Mouse (Mus musculus): ENCODE results near the gene 1190007I07Rik.

Gene 1190007I07Rik

DNA sequence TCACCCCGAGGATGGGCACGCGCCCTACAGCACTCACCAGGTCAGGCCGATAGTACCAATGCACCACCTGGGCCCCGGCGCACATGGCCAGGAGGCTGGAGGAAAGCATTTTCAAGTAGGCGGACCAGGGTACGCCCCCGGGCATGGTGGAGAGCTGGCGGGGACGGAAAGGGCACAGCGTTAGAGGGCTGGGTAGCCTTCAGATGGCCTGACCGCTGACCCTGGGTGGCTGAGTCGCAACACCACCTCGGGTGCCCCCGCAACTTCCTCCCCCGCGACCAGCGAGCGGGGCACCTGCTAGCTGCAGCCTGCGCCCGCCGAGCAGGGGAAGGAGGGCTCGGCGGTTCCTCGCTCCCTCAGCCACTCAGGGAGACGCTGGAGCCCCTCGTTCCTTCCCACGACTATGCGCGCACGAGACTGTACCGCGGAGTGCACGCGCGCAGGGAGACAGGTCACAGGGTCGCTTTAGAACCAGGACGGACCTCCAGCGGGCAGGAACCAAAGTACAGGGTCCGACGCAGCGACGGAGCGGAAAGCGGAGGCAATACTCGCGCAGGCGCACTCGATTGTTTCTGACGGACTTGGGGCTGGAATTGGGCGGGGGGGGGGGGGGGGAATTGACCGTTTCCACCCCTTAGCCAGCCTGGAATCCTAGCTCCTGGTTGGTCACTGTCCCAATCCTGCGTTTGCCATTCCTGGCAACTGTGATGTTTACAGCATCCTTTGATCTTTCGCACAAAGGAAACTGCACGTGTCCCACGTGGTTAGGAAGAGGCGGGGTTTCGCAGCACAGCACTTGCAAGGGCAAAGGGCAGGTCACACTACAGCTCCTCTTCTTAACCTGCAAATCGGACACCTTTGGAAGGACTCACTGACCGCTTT lies at the start of gene 1190007I07Rik:
Gene 1190007I07Rik (minus strand): TSS at position 558 of the 882 bp plus-strand sequence.
- in situ Hi-C loops (cut with MboI, MseI) = loop anchor here (10.0 kb wide), 1 partner anchor 912 kb away; the partner anchor contains the start of gene Aldh1l2

DNA sequence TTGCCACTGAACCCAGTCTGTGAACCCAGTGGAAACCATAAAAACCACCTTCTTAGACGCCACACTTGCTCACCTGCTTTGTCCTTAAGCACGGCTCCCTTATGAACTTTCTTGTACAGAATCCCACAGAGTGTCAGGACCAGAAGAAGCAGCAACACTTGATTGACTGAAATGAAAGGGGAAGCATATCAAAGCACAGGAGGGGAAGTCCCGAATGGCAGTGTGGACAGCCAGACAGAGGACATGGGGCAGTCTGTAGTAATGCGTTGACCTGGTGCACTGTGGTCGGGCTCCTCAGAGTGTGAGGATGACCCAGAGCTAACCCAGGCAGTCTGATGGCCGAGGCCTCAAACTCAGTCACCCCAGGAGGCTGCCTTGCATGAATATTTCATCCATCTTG lies 47.2 kb upstream of the 1190007I07Rik start:
- in situ Hi-C loops (cut with MboI, MseI) = no loop called here

DNA sequence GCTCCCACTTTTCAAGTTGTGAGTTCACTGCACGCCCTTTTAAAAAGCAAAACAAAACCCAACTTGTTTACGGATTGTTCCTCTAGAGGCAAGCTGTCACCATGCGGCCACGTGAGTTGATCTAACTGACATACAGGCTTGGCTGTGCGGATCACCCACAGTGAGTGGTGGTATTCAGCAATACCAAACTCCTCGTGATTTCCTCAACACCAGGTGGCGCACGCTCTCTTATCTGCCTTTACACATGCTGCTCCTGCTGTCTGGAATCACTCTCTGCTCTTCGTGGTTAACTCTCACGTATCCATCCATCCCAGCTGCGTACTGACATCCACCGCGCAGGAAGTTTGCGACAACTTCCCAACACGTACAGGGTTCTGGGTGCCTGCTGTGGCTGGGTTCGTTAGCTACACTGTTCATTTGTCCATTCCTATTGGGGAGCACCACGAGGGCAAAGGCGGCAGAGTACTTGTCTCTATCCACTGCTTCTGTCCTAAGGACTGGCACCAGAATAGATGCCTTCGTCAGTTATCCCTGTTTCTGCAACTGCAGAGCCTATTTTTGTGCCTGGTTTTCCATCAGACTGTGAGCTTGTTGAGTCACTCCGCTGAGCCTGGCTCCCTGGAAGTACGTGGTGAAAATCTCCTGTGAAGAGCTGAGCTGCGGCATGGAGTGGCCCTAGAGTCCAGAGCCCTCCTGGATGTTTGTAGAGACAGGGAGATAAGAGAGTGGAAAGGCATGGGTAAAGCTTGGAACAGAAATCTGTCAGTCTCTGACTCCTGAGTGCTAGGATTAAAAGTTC lies 43.6 kb upstream of the 1190007I07Rik start:
- in situ Hi-C loops (cut with MboI, MseI) = no loop called here

DNA sequence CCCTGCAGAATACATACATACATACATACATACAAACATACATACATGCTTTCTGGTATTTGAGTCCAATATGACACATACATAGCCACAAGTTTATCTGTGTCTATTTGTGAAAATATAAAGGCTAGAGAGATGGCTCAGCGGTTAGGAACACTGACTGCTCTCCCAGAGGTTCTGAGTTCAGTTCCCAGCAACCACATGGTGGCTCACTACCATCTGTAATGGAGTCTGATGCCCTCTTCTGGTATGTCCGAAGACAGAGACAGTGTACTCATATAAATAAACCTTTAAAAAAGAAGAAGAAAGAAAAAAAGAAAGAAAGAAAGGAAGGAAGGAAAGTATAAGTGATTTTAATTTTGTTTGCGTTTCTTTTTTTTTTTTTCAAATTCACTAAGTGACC lies 42.9 kb upstream of the 1190007I07Rik start:
- in situ Hi-C loops (cut with MboI, MseI) = no loop called here

DNA sequence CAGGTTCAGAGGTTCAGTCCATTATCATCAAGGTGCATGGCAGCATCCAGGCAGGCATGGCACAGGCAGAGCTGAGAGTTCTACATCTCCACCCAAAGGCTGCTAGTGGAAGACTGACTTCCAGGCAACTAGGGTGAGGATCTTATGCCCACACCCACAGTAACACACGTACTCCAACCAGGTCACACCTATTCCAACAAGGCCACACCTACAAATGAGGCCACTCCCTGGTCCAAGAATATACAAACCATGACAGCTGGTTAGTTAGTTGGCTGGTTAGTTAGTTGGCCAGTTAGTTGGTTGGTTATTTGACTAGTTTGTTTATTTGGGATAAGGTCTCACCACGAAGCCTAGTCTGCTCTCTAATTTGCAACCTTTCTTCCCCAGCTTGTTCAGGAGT lies 40.3 kb upstream of the 1190007I07Rik start:
- in situ Hi-C loops (cut with MboI, MseI) = no loop called here

DNA sequence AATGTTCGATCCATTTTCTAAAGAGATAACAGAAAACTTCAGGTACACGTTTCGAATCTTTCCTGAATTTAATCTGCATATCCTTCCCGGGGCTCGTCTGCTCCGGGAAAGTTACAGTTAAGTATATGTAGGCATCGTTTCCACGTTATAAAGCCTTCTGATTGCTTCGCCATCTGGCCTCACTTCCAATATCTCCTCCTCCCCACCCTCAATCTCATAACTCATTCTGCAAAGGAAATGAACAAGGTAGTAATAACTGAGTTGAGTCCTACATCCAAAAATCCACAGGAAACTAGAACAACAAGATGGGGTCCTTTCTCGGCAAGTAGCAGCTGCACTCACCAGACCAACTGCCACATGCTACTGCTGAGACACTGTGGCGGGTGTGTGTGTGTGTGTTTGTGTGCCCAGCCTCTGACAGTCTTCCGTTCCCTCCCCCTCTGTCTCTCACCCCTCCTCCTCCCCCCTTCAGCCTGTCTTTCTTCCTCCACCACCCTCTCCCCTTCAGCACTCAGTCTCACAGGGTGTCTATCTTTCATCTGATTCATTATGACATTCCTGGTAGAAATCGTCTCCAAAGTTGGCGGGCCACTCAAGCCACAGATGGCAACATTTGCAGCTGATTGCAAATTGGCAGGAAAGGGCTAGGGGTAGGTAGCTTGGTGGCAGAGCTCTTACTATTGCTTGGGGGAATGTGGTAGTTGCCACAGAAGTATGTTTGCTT lies 39.4 kb upstream of the 1190007I07Rik start:
- in situ Hi-C loops (cut with MboI, MseI) = no loop called here

DNA sequence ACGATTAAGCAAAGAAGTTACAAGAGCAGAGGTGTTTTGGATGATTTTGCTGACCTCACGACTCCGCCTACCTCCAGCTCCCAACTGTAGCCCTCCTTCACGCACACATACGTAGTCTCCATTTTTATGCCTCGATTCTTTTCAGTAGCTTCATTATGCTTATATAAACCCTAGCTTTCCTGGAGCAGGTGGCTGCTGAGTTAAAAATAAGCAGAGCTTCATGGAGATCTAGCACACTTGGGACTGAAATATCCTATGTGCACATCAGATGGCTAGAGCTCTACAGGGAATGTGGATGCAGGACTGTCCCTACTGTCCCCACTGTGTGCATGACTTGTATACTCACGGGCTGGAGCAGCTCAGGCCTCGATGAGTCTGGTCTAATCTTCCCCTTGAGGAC lies 38.8 kb upstream of the 1190007I07Rik start:
- in situ Hi-C loops (cut with MboI, MseI) = no loop called here

DNA sequence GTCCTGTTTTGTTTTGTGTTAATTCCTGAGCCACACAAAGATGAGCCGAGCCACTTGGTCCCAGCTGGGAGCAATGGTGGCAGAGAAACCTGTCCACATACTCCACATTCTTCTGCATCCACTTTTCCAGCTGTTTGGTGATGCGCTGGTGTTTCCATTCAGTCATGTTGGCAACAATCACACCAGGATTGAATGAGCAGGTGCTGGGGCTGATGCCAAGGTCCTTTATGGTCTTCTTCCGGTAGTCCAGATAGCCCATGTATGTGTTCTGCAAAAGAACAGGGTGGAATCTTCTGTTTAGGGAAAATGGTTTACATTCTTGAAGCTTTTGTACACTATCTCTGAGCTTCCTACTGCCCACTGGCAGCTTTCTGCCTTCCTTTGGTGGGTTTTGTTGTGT lies 31.6 kb upstream of the 1190007I07Rik start:
- in situ Hi-C loops (cut with MboI, MseI) = no loop called here

DNA sequence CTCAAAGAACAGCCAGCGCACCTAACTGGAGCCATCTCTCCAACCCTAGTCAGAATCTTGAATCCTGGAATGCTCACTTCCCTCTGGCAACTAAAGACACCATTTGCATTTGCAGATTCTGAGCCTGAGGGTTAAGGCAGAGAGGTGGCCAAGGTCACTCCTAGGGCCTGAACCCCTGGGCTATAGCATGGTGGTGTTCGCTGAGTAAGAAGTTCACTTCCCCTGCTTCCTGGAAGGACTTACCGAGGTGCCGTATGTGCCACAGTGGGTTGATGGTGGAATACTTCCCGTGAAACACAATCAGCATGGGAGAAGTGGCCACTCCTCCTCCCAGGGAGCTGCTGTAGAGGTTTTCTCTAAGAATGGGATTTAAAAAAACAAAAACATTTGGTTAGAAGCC lies 29.6 kb upstream of the 1190007I07Rik start:
- in situ Hi-C loops (cut with MboI, MseI) = no loop called here

DNA sequence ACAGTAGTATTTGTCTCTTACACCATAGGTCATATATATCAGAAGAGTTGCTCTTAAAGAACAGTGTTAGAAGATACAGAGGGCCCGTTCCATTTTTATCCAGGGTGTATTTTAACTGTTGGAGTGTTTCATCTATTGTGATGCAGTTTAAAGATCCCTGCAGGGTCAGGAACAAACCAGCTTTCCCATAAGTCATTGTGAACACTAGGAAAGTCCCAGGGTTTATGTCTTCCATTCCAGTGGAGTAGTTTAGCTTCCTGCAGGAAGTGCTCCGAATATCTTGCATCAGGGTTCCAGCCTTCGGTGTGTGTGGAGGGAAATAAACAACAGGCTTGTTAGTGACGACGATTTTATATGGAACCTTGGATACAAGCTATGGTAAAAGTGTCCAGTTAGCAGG lies 28.2 kb upstream of the 1190007I07Rik start:
- in situ Hi-C loops (cut with MboI, MseI) = no loop called here

DNA sequence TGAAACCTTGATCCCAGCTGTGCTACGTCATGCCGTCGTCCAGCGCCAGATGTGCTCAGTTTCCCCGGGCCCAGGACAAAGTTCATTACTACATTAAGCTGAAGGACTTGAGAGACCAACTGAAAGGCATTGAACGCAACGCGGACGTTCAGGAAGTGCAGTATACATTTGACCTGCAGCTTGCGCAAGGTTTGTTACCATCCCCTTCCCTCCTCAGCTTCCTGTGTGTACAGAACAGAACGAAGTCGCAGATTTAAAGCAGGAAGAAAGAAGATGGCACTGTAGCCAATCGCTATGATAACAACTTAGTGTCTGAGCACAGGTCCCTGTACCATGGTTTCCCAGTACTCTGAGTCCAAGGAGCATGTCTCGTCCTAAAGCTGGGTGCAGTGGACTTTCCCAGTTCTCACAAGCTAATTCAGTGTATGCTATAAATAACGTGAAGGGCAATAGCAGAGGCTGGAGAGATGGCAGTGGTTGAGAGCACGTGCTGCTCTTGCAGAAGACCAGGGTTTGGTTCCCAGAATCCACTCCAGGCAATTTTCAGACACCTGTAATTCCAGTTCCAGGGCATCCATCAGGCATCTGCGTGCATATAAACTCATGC lies 24.3 kb upstream of the 1190007I07Rik start:
- in situ Hi-C loops (cut with MboI, MseI) = loop anchor here (25.0 kb wide), 1 partner anchor 1410 kb away; the partner anchor contains the start of genes Atcay and Zfr2

DNA sequence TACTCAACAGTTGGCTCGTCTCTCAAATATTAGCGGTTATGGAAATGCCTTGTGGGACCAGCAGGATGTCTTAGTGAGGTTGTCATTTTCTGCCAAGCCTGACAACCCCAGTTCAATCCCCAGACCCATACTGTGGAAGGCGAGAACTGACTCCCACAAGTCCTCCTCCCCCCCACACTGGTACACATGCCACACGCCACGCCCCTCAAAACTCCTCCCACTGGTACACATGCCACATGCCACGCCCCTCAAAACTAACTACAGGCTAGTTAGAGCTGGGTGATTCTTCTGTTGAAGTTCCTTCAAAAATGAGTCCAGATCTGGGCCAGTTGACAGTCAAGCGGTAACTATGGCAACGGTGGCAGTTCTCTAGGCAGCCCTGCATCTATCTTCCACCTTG lies 23.1 kb upstream of the 1190007I07Rik start:
- in situ Hi-C loops (cut with MboI, MseI) = loop anchor here (25.0 kb wide), 1 partner anchor 1409 kb away; the partner anchor contains the start of genes Atcay and Zfr2

DNA sequence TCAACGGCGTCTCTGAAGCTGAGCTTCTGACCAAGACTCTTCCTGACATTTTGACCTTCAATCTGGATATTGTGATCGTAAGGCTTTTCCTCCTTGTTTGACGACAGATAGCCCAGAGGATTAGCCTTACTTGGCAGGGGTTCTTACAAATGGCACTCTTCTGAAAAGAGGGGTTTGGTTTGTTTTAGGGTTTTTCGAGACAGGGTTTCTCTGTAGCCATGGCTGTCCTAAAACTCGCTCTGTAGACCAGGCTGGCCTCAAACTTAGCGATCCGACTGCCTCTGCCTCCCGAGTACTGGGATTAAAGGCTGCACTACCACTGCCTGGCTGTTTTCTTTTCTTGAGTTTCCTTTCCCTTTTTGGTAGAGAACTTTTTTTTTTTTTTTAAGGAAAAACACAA lies 18.5 kb upstream of the 1190007I07Rik start:
- in situ Hi-C loops (cut with MboI, MseI) = loop anchor here (5.0 to 25.0 kb wide), 2 partner anchors 56 to 1404 kb away; partner anchors contain the start of genes Atcay, Hcfc2 and Zfr2

DNA sequence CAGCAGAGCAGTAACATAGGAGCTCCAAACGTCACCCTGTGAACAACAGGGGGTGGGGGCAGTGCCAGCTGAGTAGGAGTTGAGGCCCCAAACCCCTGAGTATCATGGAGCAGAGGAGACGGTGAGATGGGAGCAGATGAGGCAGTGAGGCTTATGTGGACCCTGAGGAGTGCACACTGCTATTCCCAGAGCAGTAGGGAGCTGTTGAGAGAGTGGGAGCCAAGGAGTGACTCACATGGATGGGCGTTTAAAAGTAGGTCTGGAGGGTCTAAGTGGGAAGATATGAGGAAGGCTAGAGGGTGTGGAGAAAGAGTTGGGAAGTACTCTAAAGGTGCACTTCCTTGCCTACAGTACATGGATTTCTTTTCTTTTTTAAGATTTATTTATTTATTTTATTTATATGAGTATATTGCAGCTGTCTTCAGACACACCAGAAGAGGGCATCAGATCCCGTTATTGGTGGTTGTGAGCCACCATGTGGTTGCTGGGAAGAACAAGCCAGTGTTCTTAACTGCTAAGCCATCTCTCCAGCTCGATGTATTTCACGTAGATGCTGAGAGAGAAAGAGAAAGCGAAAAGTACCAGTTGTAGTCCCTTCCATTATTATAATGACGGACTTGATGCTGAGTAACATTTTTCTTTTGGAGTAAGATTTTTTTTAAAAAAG lies 16.1 kb upstream of the 1190007I07Rik start:
- in situ Hi-C loops (cut with MboI, MseI) = loop anchor here (25.0 kb wide), 1 partner anchor 1402 kb away; the partner anchor contains the start of genes Atcay and Zfr2

DNA sequence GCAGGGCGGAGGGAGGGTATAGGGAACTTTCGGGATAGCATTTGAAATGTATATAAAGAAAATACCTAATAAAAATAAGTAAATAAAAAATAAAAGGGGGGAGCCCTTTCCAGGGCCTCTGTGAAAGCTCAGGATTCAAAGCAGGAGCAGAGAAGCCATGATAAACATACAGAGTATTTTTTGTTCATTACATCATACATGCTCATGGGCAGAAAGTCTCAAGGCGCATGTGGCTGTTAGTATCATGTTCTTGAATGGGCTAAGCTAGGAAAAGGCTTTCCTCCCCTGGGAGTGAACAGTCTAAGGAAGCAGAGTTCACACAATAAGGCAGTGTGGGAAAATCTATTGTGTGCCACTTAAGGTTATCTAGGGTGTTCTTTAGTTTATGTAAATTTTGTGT lies 13.3 kb upstream of the 1190007I07Rik start:
- in situ Hi-C loops (cut with MboI, MseI) = loop anchor here (25.0 kb wide), 1 partner anchor 1399 kb away; the partner anchor contains the start of genes Atcay and Zfr2

DNA sequence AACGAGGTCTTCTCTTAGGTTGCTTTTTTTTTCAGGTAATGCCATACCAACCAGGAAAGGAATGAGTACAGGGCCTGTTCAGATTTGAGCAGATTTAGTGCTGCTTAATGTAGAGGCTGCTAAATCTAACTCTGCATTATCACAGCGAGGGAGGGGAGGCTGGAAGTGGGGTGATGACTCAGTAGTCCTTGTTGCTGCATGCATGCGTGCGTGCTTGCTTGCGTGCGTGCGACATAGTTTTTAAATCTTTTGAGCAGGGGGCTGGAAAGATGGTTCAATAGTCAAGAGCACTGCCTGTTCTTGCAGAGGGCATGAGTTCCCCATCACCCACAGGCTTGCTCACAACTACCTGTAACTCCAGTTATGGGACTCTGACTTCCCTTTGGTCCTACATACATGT lies 11.3 kb upstream of the 1190007I07Rik start:
- in situ Hi-C loops (cut with MboI, MseI) = loop anchor here (25.0 kb wide), 1 partner anchor 1397 kb away; the partner anchor contains the start of genes Atcay and Zfr2

DNA sequence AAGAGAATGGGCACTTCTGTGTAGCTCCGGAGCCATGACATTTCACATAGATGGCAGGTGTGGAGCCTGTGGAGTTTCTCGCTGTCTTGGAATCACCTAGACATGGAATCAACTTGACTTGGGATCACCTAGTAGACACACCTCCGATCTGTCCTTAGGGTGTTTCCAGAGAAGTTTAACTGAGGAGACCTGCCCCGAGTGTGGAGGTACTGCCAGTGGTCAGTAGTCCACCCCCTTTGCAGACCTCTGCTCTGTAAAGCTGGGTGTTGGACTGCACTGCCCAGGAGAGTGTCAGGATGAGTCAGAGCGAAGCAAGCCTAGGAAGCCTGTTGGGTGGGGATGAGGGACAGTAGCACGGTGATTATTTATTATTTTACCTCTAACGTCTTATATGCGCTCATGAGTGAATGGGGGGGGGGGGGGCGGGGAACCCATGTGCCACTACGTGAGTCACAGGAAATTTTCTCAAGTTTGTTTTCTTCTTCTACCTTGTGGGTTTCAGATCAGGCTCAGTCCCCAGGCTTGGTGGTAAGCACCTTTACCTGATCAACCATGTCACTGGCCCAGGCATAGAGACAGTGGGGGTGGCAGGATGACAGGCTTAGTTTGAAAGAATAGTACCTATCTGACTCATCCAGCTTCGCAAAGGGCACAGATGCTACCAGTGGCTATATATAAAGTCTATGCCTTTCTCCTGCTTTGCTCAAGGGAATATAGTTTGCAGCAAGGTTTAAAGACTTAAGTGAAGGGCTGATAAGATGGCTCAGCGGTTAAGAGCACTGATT lies 9.7 kb upstream of the 1190007I07Rik start:
- in situ Hi-C loops (cut with MboI, MseI) = loop anchor here (25.0 kb wide), 1 partner anchor 1395 kb away; the partner anchor contains the start of genes Atcay and Zfr2

DNA sequence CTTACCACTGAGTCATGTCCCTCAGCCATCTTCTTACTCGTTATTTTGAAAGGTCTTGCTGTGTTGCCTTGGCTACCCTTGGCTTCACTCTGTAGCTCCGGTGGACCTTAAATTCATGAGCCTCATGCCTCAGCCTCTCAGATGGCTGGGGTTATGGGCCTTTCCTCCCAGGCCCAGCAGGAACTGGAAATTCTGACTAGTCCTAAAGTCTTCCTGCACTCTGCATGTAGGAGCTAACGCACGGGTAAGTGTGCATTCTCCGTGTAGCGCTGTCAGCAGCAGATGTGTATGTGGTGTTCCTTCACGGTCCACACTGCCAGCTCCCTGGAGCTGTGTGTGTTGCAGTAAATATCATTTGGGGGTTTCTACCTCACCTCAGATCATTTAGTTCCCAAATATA lies 8.1 kb upstream of the 1190007I07Rik start:
- in situ Hi-C loops (cut with MboI, MseI) = loop anchor here (25.0 kb wide), 1 partner anchor 1394 kb away; the partner anchor contains the start of genes Atcay and Zfr2

DNA sequence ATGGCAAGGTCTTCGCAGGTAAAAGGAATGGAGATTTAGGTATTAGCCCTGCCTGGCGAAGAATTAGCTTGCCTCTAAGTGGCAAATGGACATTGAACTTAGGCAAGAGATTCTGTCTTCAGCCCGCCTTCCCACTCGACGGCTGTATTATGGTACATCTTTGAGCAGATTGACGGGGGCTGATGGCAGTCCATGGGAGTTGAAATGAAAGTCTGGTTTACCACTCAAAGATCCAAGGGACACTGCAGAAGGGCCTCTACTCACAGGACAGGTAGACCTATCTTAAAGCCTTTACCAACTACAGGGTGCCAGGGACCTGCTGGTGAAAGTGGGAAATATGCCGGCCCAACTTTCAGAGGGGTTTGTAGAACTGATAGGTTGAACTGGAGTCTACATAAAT lies 7.5 kb upstream of the 1190007I07Rik start:
- in situ Hi-C loops (cut with MboI, MseI) = loop anchor here (25.0 kb wide), 1 partner anchor 1393 kb away; the partner anchor contains the start of genes Atcay and Zfr2
